Mouse (Mus musculus) erythroblast, embryonic 14.5 days (primary cell): ENCODE measurements at regions not wholly inside any gene's neighbourhood (a gene's known extent, or its start where the extent isn't known, plus 50 kb on each side); places are given as distances from the start of the nearest gene placed in this dataset.

ENCODE experiments used
- GATA1 ChIP-seq: IDR thresholded peaks from 2 replicates; pipeline ENCODE4 v1.6.1; 2012; ENCODE audit warnings: low read length, inconsistent platforms, mixed read lengths
- TAL1 ChIP-seq: IDR thresholded peaks from 3 replicates; pipeline ENCODE4 v1.6.1; 2012; ENCODE audit warnings: low read length, inconsistent platforms, mixed read lengths

DNA sequence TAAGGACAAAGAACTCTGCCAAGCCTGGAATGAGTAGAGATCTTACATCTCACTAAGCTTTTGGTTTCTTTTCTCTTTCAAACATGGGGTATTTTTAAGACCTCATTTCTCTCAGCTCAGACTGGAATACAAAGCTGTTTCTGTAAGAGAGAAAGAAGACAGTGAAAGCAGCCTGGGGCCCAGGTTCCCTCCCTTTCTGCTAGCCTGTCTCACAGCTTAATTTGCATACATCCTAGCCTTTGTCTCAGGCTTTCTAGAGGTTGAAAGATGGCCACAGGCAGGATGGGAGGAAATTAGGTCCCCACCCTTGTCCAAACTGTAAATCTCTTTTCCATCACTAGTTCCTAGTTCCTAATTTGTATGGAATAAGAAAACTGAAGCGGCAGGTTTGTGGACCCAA, 483.0 kb downstream of the Slc4a3 start:
- TF ChIP-seq GATA1, result no peak
- TF ChIP-seq TAL1, result no peak
